Mouse (Mus musculus) forebrain, postnatal 0 days (tissue): ENCODE results near the gene Sec14l3. TPM values are rescaled to one million over a fixed set of nuclear protein-coding genes. Genes with fewer than 3 reads are reported as not detected.
"Not testable (repeated sequence)": the region's sequence is repeated elsewhere in the genome, so short reads cannot be mapped to it uniquely, and the experiment has no call there.

Source experiments
- ATAC-seq: fragments of 200-750 bp; cut with Nextera tagmentation; 2 replicates; pipeline ENCODE4 v1.8.0; 2017; ENCODE audit warnings: mild to moderate bottlenecking, moderate library complexity
- DNase-seq: peaks from one replicate; pipeline ENCODE4 v3.0.0-alpha.2; 2015
- H3K27ac ChIP-seq: fragments of 300-500 bp; sonication (generic); 2 replicates; pipeline ENCODE4 v1.5.1; 2014; ENCODE audit warnings: low read depth, mild to moderate bottlenecking, antibody characterized with exemption, low read length, moderate library complexity, mixed read lengths
- H3K27me3 ChIP-seq: fragments of 300-500 bp; sonication (generic); 2 replicates; pipeline ENCODE4 v1.6.1; 2014; ENCODE audit warnings: mild to moderate bottlenecking, low read length, mixed read lengths; ENCODE audit not compliant: insufficient read depth
- H3K36me3 ChIP-seq: fragments of 300-500 bp; sonication (generic); 2 replicates; pipeline ENCODE4 v1.6.1; 2014; ENCODE audit warnings: mild to moderate bottlenecking, moderate library complexity; ENCODE audit not compliant: insufficient read depth
- H3K4me1 ChIP-seq: fragments of 300-500 bp; sonication (generic); 2 replicates; pipeline ENCODE4 v1.6.1; 2014; ENCODE audit warnings: antibody characterized with exemption; ENCODE audit not compliant: insufficient read depth
- H3K4me2 ChIP-seq: fragments of 300-500 bp; sonication (generic); 2 replicates; pipeline ENCODE4 v1.6.1; 2014; ENCODE audit warnings: low read depth, mild to moderate bottlenecking, moderate library complexity
- H3K4me3 ChIP-seq: fragments of 300-500 bp; sonication (generic); 2 replicates; pipeline ENCODE4 v1.5.1; 2014; ENCODE audit warnings: low read depth, low read length, mixed read lengths
- H3K9ac ChIP-seq: fragments of 300-500 bp; sonication (generic); 2 replicates; pipeline ENCODE4 v1.6.1; 2014; ENCODE audit warnings: mild to moderate bottlenecking
- H3K9me3 ChIP-seq: fragments of 300-500 bp; sonication (generic); 2 replicates; pipeline ENCODE4 v1.6.1; 2016; ENCODE audit warnings: low read length
- CTCF ChIP-seq: sonication (generic); IDR thresholded peaks from 2 replicates; pipeline ENCODE4 v1.5.1; 2016; ENCODE audit warnings: antibody characterized with exemption, control low read depth, low read depth
- WGBS: fragments of 180-500 bp; shearing (Covaris S2); extraction: QIAGEN DNeasy Blood & Tissue Kit; methylation state at CpG from one replicate; pipeline ENCODE4 v1.1.7; 2014; 5-methylcytosine and 5-hydroxymethylcytosine counted together
- polyA plus RNA-seq: library from polyadenylated mRNA; unstranded; fragments of >200 nt; fragmentation: Nextera tagmentation; extraction: Ambion mirVana; gene quantifications from 2 replicates; pipeline ENCODE4 v1.2.1, GENCODE M21; 2015
- total RNA-seq: library from RNA; depleted of rRNA; stranded (reverse); fragments of >200 nt; gene quantifications from 2 replicates; pipeline ENCODE4 v1.2.3, GENCODE M21; 2014

Gene Sec14l3
- total and polyA plus RNA-seq, 2 experiments from 2014 or later: 3.8 to 4.7 TPM

GRCm38 (mm10) chr11:4101851-4102250 lies 37.2 kb downstream of the Sec14l3 start:
- H3K4me3 ChIP-seq: no peak overlapping the region
- 0 out of 2 replicates have a peak, but pooled peaks cover 4% of the 10 kb centered on the region for H3K36me3 ChIP-seq
- no peaks in the 10 kb centered on the region for H3K9me3 ChIP-seq
- no peak for DNase-seq
- ATAC-seq: no peak
- no peak overlapping the region for H3K9ac ChIP-seq
- no peak overlapping the region for H3K4me2 ChIP-seq
- H3K27me3 ChIP-seq: no peaks in the 10 kb centered on the region
- no peak for TF ChIP-seq CTCF
- no peak overlapping the region for H3K27ac ChIP-seq
- H3K4me1 ChIP-seq: peaks cover 6% of the 10 kb centered on the region
- WGBS: 86% methylated on average over 5 of the region's 5 CpGs

DNA sequence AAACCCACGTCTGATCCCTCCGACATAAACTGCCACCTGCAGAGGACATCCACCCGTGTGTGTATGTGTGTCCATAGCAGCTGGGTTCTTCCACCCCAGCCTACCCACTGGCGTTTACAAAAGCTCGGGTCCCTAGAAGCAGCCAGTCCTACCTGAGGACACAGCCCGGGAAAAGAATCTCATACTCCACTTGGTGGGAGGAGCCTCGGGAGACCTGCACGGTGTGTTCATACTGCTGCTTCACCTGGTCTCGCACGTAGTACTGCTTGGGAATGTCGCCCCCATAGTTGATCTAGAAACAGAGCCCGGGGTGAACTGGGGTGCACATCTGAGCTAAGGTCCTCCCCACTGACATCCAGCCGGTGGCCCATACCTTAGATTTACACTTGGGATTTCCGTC lies 38.9 kb downstream of the Sec14l3 start:
- H3K4me1 ChIP-seq: no peaks in the 10 kb centered on the region
- no peak overlapping the region for H3K4me3 ChIP-seq
- DNase-seq: no peak
- no peaks in the 10 kb centered on the region for H3K27me3 ChIP-seq
- no peak overlapping the region for H3K9ac ChIP-seq
- no peak overlapping the region for H3K27ac ChIP-seq
- 0 out of 2 replicates have a peak, but pooled peaks cover 4% of the 10 kb centered on the region for H3K36me3 ChIP-seq
- no peak for TF ChIP-seq CTCF
- no peak overlapping the region for H3K4me2 ChIP-seq
- WGBS: 84% methylated on average over 14 of the region's 14 CpGs
- H3K9me3 ChIP-seq: no peaks in the 10 kb centered on the region
- ATAC-seq: no peak

DNA sequence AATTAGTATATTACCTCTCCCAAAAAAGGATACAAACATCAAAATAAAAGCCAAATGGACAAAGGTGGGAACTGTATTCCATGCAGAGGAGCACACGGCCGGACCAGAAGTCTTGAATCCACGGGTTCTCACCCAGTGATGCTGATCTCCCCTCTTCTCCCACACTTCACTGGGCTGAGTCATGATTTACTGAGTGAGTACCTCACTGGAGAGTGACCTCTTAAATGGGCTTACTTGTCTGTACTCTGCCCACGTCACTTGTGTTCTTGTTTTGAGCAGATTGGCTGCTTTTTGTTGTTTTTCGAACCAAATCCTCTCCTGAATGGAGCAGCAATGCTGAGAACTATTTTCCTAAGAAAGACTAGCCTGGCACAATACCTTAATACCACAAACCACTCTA lies 40.3 kb downstream of the Sec14l3 start:
- no peak overlapping the region for H3K9ac ChIP-seq
- ATAC-seq (no peak), DNase-seq (no peak)
- TF ChIP-seq CTCF: no peak
- no peak overlapping the region for H3K27ac ChIP-seq
- H3K27me3 ChIP-seq: no peaks in the 10 kb centered on the region
- H3K36me3 ChIP-seq: 0 out of 2 replicates have a peak, but pooled peaks cover 4% of the 10 kb centered on the region
- no peak overlapping the region for H3K4me2 ChIP-seq
- no peaks in the 10 kb centered on the region for H3K9me3 ChIP-seq
- H3K4me1 ChIP-seq: no peaks in the 10 kb centered on the region
- WGBS: 74% methylated on average over 5 of the region's 5 CpGs
- no peak overlapping the region for H3K4me3 ChIP-seq

DNA sequence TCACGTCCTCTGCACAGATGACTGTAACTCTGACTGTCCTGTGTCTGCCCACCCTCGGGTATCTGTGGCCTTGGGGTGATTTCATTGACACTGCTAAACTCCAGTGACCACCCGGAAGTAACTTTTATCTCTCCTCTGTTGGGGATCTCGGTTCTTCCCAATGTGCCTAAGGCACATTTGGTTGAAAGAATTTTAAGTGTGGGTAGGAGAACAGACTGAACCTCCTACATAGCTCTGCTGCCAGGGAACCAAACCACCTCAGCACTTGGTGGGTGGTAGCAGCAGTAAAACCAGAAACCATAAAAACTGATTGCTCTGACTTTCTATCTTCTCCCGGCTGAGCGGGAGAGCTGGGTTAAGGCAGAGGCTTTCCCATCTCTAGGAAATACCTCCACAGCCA lies 40.8 kb downstream of the Sec14l3 start:
- Histone ChIP-seq H3K4me1 (no peaks in the 10 kb centered on the region), H3K36me3 (0 out of 2 replicates have a peak, but pooled peaks cover 4% of the 10 kb centered on the region), H3K27ac (no peak overlapping the region), H3K9ac (no peak overlapping the region), H3K4me3 (no peak overlapping the region), H3K9me3 (no peaks in the 10 kb centered on the region), H3K4me2 (no peak overlapping the region), H3K27me3 (no peaks in the 10 kb centered on the region)
- no peak for DNase-seq
- no peak for ATAC-seq
- TF ChIP-seq CTCF: no peak
- WGBS: 84% methylated on average over 6 of the region's 6 CpGs

- not testable (repeated sequence) for ATAC-seq, H3K9ac ChIP-seq, H3K9me3 ChIP-seq, H3K4me1 ChIP-seq, H3K27ac ChIP-seq, H3K36me3 ChIP-seq, DNase-seq, H3K4me3 ChIP-seq, H3K4me2 ChIP-seq, H3K27me3 ChIP-seq
- WGBS: 98% methylated on average over 6 of the region's 6 CpGs
These were observed 43.3 kb downstream of the Sec14l3 start for GRCm38 (mm10) chr11:4107901-4108300.

DNA sequence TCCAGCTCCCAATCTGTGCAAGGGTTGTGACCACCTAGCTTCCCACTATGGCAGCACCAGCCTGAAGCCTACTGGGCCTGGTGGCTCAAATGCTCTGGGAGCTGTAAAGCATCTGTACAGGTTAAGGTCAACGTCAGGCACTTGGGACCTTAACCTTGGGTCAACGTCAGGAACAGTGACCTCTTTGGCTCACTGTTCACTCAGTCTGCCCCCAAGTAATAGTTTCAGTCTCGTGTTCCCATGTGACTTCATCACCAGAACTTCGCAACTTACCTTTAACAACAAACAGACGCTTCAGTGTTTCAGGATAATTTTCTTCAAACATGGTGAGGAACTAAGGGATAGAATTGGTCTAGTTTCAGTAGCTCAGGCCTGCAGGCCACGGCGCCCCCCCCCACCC lies 44.0 kb downstream of the Sec14l3 start:
- 0 out of 2 replicates have a peak, but pooled peaks cover 6% of the 10 kb centered on the region for H3K36me3 ChIP-seq
- 83% methylated on average over 7 of the region's 7 CpGs for WGBS
- no peak overlapping the region for H3K4me3 ChIP-seq
- DNase-seq: no peak
- no peak for ATAC-seq
- H3K4me2 ChIP-seq: no peak overlapping the region
- no peak for TF ChIP-seq CTCF
- no peak overlapping the region for H3K27ac ChIP-seq
- no peaks in the 10 kb centered on the region for H3K4me1 ChIP-seq
- no peaks in the 10 kb centered on the region for H3K9me3 ChIP-seq
- H3K9ac ChIP-seq: no peak overlapping the region
- H3K27me3 ChIP-seq: no peaks in the 10 kb centered on the region

GRCm38 (mm10) chr11:4112033-4112432 lies 47.4 kb downstream of the Sec14l3 start:
- 88% methylated on average over 4 of the region's 4 CpGs for whole genome bisulfite sequencing

More at GRCm38 (mm10) chr11:4112033-4112432, 47.4 kb downstream of the Sec14l3 start:
- no peak overlapping the region for H3K9ac ChIP-seq
- no peak for DNase-seq
- H3K4me3 ChIP-seq: no peak overlapping the region
- no peak for ATAC-seq
- TF ChIP-seq CTCF: no peak
- no peaks in the 10 kb centered on the region for H3K9me3 ChIP-seq
- no peak overlapping the region for H3K27ac ChIP-seq
- no peaks in the 10 kb centered on the region for H3K27me3 ChIP-seq
- H3K4me2 ChIP-seq: no peak overlapping the region
- H3K36me3 ChIP-seq: peaks cover 4% of the 10 kb centered on the region; the same call in 1 of the 2 replicates
- peaks cover 3% of the 10 kb centered on the region; the same call in 1 of the 2 replicates for H3K4me1 ChIP-seq
